Mouse (Mus musculus) liver, adult 2 months (tissue): ENCODE results near the gene Gzmg.

Experiments
- CTCF ChIP-seq: fragments of 200-500 bp; IDR thresholded peaks from 2 replicates; pipeline ENCODE4 v1.5.1; 2011; ENCODE audit warnings: low read depth, low read length, control low read depth
- POLR2A ChIP-seq: fragments of 200-500 bp; IDR thresholded peaks from 2 replicates; pipeline ENCODE4 v1.6.1; 2011; ENCODE audit warnings: low read length, control low read depth; ENCODE audit not compliant: insufficient read depth; ENCODE audit errors: extremely low read depth

DNA sequence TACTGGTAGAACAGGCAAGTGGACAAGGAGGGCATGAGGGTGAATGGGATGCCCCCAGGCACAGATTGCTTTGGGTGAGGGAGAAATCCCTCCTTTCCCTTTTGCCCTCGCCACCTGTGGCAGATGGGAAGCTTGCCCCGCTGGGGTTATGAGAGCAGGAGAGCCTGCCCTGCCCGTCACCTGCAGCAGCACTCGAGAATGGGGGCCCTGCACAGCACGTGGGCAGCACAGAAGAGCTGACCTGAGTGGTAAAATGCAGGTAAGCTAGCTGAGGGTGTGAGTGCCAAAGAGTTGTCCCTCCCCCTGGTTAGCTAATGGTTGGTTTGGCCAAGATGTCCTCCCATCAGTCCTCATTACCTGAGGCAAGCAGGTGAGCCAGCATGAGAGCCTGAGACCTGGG lies 27.1 kb upstream of the Gzmg start:
- no peak for TF ChIP-seq POLR2A
- no peak for TF ChIP-seq CTCF
